Mouse (Mus musculus) hindbrain, embryonic 14.5 days (tissue): ENCODE data around the gene Atp5h. TPM values are rescaled to one million over a fixed set of nuclear protein-coding genes. Genes with fewer than 3 reads are reported as not detected.
"Not testable (repeated sequence)": the region's sequence is repeated elsewhere in the genome, so short reads cannot be mapped to it uniquely, and the experiment has no call there.

ENCODE experiments used
- ATAC-seq: fragments of 200-750 bp; cut with Nextera tagmentation; 2 replicates; pipeline ENCODE4 v1.8.0; 2017; ENCODE audit warnings: moderate number of reproducible peaks, mild to moderate bottlenecking, moderate TSS enrichment, moderate library complexity; ENCODE audit not compliant: low FRiP score
- DNase-seq: peaks from one replicate; pipeline ENCODE4 v3.0.0-alpha.2; 2015; ENCODE audit warnings: low spot score
- H3K27ac ChIP-seq: fragments of 300-500 bp; sonication (generic); 2 replicates; pipeline ENCODE4 v1.5.1; 2014; ENCODE audit warnings: mild to moderate bottlenecking, moderate library complexity
- H3K27me3 ChIP-seq: fragments of 300-500 bp; sonication (generic); 2 replicates; pipeline ENCODE4 v1.6.1; 2014; ENCODE audit warnings: mild to moderate bottlenecking, low read length, mixed read lengths; ENCODE audit not compliant: control insufficient read depth, insufficient read depth
- H3K36me3 ChIP-seq: fragments of 300-500 bp; sonication (generic); replicated peaks from 2 replicates; pipeline ENCODE4 v1.6.1; 2014; ENCODE audit not compliant: control insufficient read depth, insufficient read depth
- H3K4me1 ChIP-seq: fragments of 300-500 bp; sonication (generic); replicated peaks from 2 replicates; pipeline ENCODE4 v1.6.1; 2014; ENCODE audit warnings: antibody characterized with exemption, low read length, mixed read lengths; ENCODE audit not compliant: control insufficient read depth, insufficient read depth
- H3K4me2 ChIP-seq: fragments of 300-500 bp; sonication (generic); replicated peaks from 2 replicates; pipeline ENCODE4 v1.6.1; 2014; ENCODE audit warnings: mild to moderate bottlenecking, moderate library complexity
- H3K4me3 ChIP-seq: fragments of 300-500 bp; sonication (generic); replicated peaks from 2 replicates; pipeline ENCODE4 v1.5.1; 2014; ENCODE audit warnings: mild to moderate bottlenecking, low read length
- H3K9ac ChIP-seq: fragments of 300-500 bp; sonication (generic); 2 replicates; pipeline ENCODE4 v1.6.1; 2014
- H3K9me3 ChIP-seq: fragments of 300-500 bp; sonication (generic); 2 replicates; pipeline ENCODE4 v1.6.1; 2016; ENCODE audit warnings: low read length; ENCODE audit not compliant: control insufficient read depth
- WGBS: fragments of 180-500 bp; shearing (Covaris S2); extraction: QIAGEN DNeasy Blood & Tissue Kit; methylation state at CpG from one replicate; pipeline ENCODE4 v1.1.7; 2014; 5-methylcytosine and 5-hydroxymethylcytosine counted together
- polyA plus RNA-seq: library from polyadenylated mRNA; unstranded; fragments of >200 nt; fragmentation: Nextera tagmentation; extraction: Ambion mirVana; gene quantifications from 2 replicates; pipeline ENCODE4 v1.2.1, GENCODE M21; 2014

Gene Atp5h
- polyA plus RNA-seq, 1 experiment from 2014 or later: 1,000 TPM

DNA sequence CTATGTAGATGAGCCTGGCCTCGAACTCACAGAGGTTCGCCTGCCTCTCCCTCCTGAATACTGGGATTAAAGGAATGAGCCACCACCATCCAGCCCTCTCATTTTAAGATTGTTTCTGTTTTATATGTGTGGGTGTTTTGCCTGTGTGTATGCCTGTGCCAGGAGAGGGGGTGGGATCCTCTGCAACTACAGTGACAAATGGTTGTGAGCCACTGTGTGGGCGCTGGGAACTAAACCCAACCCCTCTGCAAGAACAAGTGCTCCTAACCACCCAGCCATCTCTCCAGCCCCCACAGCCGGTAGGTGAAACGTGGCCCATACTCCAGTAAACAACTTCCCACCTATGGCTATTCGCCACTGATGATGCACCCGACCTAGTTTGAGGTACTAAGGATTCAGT lies 28.4 kb downstream of the Atp5h start:
- Histone ChIP-seq H3K4me2 (no peak overlapping the region), H3K9me3 (no peaks in the 10 kb centered on the region), H3K4me1 (no peaks in the 10 kb centered on the region), H3K4me3 (no peak overlapping the region), H3K36me3 (peaks cover 70% of the 10 kb centered on the region), H3K27ac (no peak overlapping the region), H3K27me3 (no peaks in the 10 kb centered on the region), H3K9ac (no peak overlapping the region)
- no peak for ATAC-seq
- 90% methylated on average over 7 of the region's 7 CpGs for WGBS
- DNase-seq: no peak

DNA sequence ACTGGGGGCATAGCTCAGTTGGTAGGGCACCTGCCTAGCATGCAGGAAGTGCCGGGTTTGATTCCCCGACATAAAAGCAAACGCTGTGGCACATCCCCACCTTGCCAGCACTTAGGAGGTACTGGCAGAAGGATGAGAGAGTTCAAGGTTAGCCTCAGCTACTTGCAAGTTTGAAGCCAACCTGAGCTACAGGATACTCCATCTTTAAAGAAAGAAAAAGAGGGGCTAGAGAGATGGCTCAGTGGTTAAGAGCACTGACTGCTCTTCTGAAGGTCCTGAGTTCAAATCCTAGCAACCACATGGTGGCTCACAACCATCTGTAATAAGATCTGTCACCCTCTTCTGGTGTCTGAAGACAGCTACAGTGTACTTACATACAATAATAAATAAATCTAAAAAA lies 32.9 kb downstream of the Atp5h start:
- not testable (repeated sequence) for H3K4me3 ChIP-seq, ATAC-seq, H3K9me3 ChIP-seq, H3K27ac ChIP-seq, H3K9ac ChIP-seq, DNase-seq, H3K27me3 ChIP-seq, H3K4me2 ChIP-seq
- peaks cover 33% of the 10 kb centered on the region for H3K4me1 ChIP-seq
- 86% methylated on average over 3 of the region's 3 CpGs for WGBS
- peaks cover 25% of the 10 kb centered on the region for H3K36me3 ChIP-seq

DNA sequence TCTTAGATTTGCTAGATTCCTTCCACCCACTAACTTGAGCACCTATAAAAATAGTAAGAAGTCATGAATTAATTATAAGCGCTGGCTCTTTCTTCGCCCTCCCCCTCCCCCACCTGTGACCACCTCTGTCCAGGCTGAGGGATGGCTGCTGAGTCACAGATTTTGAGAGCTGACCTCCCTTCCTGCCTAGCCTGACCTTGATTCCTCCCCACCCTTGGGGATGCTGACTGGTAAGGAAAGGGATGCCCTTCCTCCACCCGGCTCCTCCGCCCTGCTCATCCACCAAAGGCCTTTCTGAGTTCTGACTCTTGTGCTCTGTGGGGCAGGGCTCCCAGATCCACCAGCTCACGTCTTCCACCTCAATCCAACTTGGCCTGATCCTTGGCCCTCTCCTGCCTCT lies 35.2 kb downstream of the Atp5h start:
- 81% methylated on average over 5 of the region's 5 CpGs for WGBS
- H3K4me3 ChIP-seq: peak overlapping the region; percentile 83; the same call in 1 of the 2 replicates

DNA sequence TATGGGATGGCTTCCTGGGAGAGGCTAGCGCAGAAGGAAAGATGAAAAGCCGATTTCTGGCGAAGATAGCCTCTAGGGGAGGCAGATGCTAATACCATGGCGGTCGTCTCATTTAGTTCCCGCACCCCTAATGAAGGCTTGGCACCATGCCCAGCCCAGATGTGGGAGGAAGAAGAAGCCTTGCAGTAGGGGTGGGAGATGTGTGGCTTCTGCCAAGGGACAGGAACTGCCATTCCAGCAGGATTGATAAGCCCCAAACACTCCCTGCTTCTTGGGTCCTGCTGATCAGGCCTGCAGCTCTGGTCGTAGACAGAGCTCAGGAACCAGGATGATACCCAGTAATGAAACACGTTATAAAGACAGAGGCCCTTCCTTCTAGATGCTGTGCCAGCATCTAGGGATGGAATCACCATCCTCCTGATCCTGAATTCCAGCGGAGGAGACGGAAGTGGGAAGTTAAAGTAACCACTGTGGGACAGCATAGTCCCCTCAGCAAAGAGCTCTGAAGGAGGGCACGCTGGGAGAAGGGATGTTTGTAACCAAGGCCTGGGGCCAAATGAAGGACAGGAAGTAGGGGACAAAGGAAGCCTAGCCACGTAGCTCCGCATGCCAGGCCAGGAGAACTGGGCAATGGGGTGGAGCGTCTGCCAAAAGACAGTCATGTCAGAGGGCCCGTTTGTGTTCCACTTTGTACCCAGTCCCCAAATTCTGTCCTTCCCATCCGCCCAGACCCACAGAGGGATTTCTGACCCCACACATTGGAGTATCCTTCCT lies 35.9 kb downstream of the Atp5h start:
- Histone ChIP-seq H3K9ac (peak overlapping the region; percentile 91), H3K27ac (peak overlapping the region; percentile 93), H3K4me2 (peak overlapping the region; percentile 93), H3K36me3 (no peaks in the 10 kb centered on the region), H3K4me3 (peak overlapping the region; percentile 83), H3K9me3 (no peaks in the 10 kb centered on the region), H3K4me1 (peaks cover 33% of the 10 kb centered on the region), H3K27me3 (no peaks in the 10 kb centered on the region)
- 35% methylated on average over 16 of the region's 16 CpGs for WGBS
- ATAC-seq: peak; percentile 9; the same call in 1 of the 2 replicates
- DNase-seq: peak; percentile 73

More for the DNA sequence above, 35.2 kb downstream of the Atp5h start:
- DNase-seq (no peak), ATAC-seq (no peak)
- no peaks in the 10 kb centered on the region for H3K9me3 ChIP-seq
- peak overlapping the region; percentile 93 for H3K4me2 ChIP-seq
- peaks cover 33% of the 10 kb centered on the region for H3K4me1 ChIP-seq
- no peaks in the 10 kb centered on the region for H3K27me3 ChIP-seq
- H3K9ac ChIP-seq: peak overlapping the region; percentile 91
- no peak overlapping the region for H3K27ac ChIP-seq
- H3K36me3 ChIP-seq: peaks cover 5% of the 10 kb centered on the region; the same call in 1 of the 2 replicates

DNA sequence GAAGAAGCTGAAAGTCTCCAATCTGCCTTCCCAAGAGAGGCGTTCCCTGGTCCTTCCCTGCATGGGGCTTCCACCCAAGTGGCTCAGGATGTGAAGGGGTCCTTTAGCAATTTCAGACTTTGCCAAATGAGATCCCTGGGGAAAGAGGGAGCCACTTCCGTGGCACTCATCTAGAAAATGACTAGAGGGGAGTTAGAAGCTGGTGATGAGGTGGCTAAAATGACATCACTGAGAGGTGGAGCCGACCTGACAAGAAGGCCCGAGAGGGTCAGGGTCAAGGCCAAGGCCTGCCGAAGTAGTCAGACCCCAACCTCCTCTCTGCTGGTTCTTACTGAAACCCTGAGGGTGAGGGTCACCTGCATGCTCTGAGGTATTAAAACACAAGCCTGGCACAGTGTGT lies 36.9 kb downstream of the Atp5h start:
- Histone ChIP-seq H3K27me3 (no peaks in the 10 kb centered on the region), H3K27ac (peak overlapping the region; percentile 93), H3K9me3 (no peaks in the 10 kb centered on the region), H3K4me3 (peak overlapping the region; percentile 83), H3K9ac (peak overlapping the region; percentile 91), H3K4me1 (peaks cover 33% of the 10 kb centered on the region), H3K36me3 (no peaks in the 10 kb centered on the region), H3K4me2 (peak overlapping the region; percentile 93)
- no peak for ATAC-seq
- 11% methylated on average over 5 of the region's 5 CpGs for WGBS
- DNase-seq: no peak

DNA sequence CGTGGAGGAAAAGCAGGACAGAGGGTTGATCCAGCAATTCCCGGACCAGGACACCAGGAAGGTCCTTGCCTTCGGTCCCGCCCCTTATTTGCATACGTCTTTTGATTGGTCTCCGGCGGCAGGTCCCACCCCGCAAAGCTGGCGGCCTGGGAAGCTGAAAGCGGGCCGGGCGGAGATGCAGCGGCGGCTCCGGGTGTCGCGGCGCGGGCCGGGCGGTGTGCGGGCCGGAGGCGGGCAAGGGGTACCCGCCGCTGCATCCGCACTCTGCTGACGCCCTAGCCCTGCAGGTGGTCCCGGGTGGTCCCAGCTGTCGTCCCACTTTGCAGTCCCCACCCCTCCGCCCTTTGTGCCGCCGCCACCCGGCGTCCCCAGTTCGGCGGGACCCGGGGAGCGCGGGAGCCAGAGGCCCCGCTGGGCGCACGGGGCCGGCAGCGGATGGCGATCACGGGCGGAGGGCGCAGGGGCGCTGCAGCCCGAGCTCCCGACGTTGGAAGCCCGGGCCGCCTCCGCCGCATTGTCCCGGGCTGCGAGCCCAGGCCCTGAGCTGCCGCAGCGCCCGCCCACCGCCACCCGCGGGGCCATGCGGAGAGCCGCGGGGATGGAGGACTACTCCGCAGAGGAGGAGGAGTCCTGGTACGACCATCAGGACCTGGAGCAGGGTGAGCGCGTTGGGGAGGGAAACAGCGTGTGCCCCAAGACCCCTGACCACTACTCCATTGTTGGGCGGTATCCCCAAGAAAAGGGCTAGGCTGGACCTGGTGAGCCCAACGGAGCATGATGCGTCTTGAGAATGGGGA lies 37.8 kb downstream of the Atp5h start, which contains the start of gene Cdr2l:
Gene Cdr2l, plus strand, starts transcription at position 174 of the 797 bp plus-strand sequence.
- peak within 1 kb of the TSS; percentile 93 for H3K4me2 ChIP-seq
- peak within 1 kb of the TSS; percentile 83 for H3K4me3 ChIP-seq
- peak within 1 kb of the TSS; percentile 91 for H3K9ac ChIP-seq
- H3K27ac ChIP-seq: peak within 1 kb of the TSS; percentile 93
- WGBS: under 1% methylated on average over 54 of the region's 76 CpGs
- no peaks in the 10 kb centered on the region for H3K36me3 ChIP-seq
- H3K27me3 ChIP-seq: no peaks in the 10 kb centered on the region
- DNase-seq: peak; percentile 89
- H3K4me1 ChIP-seq: peaks cover 33% of the 10 kb centered on the region
- H3K9me3 ChIP-seq: no peaks in the 10 kb centered on the region
- ATAC-seq: peak; percentile 82

DNA sequence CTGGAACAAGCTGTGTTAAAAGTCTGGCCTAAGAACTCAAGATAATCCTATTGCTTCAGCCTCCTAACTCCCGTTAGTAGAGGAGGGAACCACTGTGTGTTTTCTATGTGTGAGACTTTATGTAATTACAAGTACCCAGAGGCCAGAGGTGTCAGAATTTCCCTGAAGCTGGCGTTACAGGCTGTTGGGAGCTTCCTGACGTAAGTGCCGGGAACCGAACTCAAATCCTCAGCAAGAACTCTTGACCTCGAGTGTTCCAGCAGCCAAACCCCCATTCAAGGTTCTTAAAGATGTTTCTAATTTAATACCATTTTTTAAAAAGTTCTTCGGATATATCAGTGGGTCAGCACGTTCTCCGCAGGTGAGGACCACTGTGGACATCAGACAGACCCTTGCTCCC lies 38.5 kb downstream of the Atp5h start:
- ATAC-seq (no peak), DNase-seq (no peak)
- WGBS: 12% methylated on average over 9 of the region's 9 CpGs
- Histone ChIP-seq H3K27ac (no peak overlapping the region), H3K4me3 (peak overlapping the region; percentile 83), H3K36me3 (no peaks in the 10 kb centered on the region), H3K9ac (no peak overlapping the region; the same call in 1 of the 2 replicates), H3K27me3 (no peaks in the 10 kb centered on the region), H3K4me1 (peaks cover 33% of the 10 kb centered on the region), H3K9me3 (no peaks in the 10 kb centered on the region), H3K4me2 (peak overlapping the region; percentile 93)

DNA sequence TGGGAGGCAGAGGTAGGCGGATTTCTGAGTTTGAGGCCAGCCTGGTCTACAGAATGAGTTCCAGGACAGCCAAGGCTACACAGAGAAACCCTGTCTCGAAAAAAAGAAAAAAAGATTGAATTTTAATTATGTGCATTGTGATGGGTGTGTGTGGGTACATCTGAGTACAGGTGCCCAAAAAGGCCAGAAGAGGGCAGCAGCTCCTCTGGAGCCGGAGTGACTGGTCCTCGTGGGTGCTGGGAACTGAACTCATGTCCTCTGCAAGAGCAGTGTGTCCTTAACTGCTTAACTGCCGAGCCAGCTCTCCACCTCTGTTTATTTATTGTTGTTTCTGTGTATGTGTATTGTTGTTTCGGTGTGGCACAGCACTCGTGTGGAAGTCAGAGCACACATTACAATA lies 41.9 kb downstream of the Atp5h start:
- no peaks in the 10 kb centered on the region for H3K36me3 ChIP-seq
- H3K9me3 ChIP-seq: no peaks in the 10 kb centered on the region
- WGBS: 84% methylated on average over 7 of the region's 7 CpGs
- peaks cover 11% of the 10 kb centered on the region for H3K4me1 ChIP-seq
- no peak overlapping the region for H3K4me3 ChIP-seq
- H3K27ac ChIP-seq: no peak overlapping the region
- no peak for DNase-seq
- peaks cover 5% of the 10 kb centered on the region; the same call in 1 of the 2 replicates for H3K27me3 ChIP-seq
- no peak overlapping the region for H3K4me2 ChIP-seq
- no peak for ATAC-seq
- H3K9ac ChIP-seq: no peak overlapping the region

DNA sequence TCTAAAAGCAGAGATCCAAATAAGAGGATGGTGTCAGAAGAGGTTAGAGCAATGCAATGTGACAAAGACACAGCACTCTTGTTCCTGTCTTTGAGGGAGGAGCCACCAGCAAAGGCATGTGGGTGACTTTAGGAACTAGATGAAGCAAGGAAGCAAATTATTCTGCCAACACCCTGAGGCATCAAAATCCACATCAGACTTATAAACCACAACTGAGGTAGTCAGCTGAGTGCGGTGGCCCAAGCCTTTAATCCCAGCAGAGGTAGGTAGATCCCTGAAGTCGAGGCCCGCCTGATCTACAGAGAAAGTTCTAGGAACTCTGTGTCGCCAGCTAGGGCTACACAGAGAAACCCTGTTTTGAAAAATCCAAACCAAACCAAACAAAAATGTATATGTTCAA lies 42.5 kb downstream of the Atp5h start:
- Histone ChIP-seq H3K4me3 (no peak overlapping the region), H3K36me3 (no peaks in the 10 kb centered on the region), H3K4me2 (no peak overlapping the region), H3K27ac (no peak overlapping the region), H3K9ac (no peak overlapping the region), H3K9me3 (no peaks in the 10 kb centered on the region), H3K27me3 (peaks cover 5% of the 10 kb centered on the region; the same call in 1 of the 2 replicates), H3K4me1 (peaks cover 5% of the 10 kb centered on the region)
- WGBS: 85% methylated on average over 4 of the region's 4 CpGs
- DNase-seq: no peak
- no peak for ATAC-seq
